Mouse (Mus musculus) gastrocnemius, postnatal 14 days (tissue): ENCODE measurements around the gene Tmem132c. TPM values are rescaled to one million over a fixed set of nuclear protein-coding genes. Genes with fewer than 3 reads are reported as not detected.

Source experiments
- DNase-seq: peaks from one replicate; pipeline ENCODE4 v3.0.0; 2021; ENCODE audit warnings: mixed read lengths
- intact Hi-C: fragments of 180-260 bp; cut with DNase I; formaldehyde crosslinking; loops from one replicate; pipeline ENCODE4 v1.15.1; 2025; ENCODE audit warnings: low total_unique reads
- total RNA-seq, 2 experiments: library from RNA; stranded (reverse); gene quantifications; 2 replicates each; pipeline ENCODE4 v1.2.3; 2021

Gene Tmem132c
- total RNA-seq, 2 experiments from 2014 or later: 0.11 to 0.43 TPM

GRCm38 (mm10) chr5:127546585-127546991 lies 305.0 kb downstream of the Tmem132c start:
- no peak for DNase-seq
- intact Hi-C loops: no loop called here

- no peak for DNase-seq
- intact Hi-C loops: no loop called here
These were observed 306.5 kb downstream of the Tmem132c start for GRCm38 (mm10) chr5:127548136-127548535.

- no peak for DNase-seq
- intact Hi-C loops: no loop called here
These were observed 319.5 kb downstream of the Tmem132c start for GRCm38 (mm10) chr5:127561086-127561485.

GRCm38 (mm10) chr5:127567165-127567741 lies 325.6 kb downstream of the Tmem132c start:
- intact Hi-C loops: no loop called here
- no peak for DNase-seq

GRCm38 (mm10) chr5:127577419-127577818 lies 335.8 kb downstream of the Tmem132c start:
- intact Hi-C loops: no loop called here
- no peak for DNase-seq

GRCm38 (mm10) chr5:127583658-127584057 lies 342.1 kb downstream of the Tmem132c start:
- intact Hi-C loops: no loop called here
- DNase-seq: no peak

GRCm38 (mm10) chr5:127587854-127588253 lies 346.2 kb downstream of the Tmem132c start:
- intact Hi-C loops: no loop called here
- DNase-seq: no peak

GRCm38 (mm10) chr5:127592406-127592805 lies 350.8 kb downstream of the Tmem132c start:
- DNase-seq: no peak
- intact Hi-C loops: no loop called here

GRCm38 (mm10) chr5:127592854-127593253 lies 351.2 kb downstream of the Tmem132c start:
- DNase-seq: no peak
- intact Hi-C loops: no loop called here

GRCm38 (mm10) chr5:127595676-127596075 lies 354.1 kb downstream of the Tmem132c start:
- DNase-seq: no peak

GRCm38 (mm10) chr5:127596862-127597261 lies 355.3 kb downstream of the Tmem132c start:
- intact Hi-C loops: no loop called here
- DNase-seq: no peak

More at GRCm38 (mm10) chr5:127595676-127596075, 354.1 kb downstream of the Tmem132c start:
- intact Hi-C loops: no loop called here

- intact Hi-C loops: no loop called here
- no peak for DNase-seq
These were observed 361.4 kb downstream of the Tmem132c start for GRCm38 (mm10) chr5:127602996-127603395.

- intact Hi-C loops: no loop called here
- no peak for DNase-seq
These were observed 365.9 kb downstream of the Tmem132c start for GRCm38 (mm10) chr5:127607507-127607906.

- intact Hi-C loops: no loop called here
- DNase-seq: no peak
These were observed 367.6 kb downstream of the Tmem132c start for GRCm38 (mm10) chr5:127609191-127609714.

- intact Hi-C loops: no loop called here
- DNase-seq: peak; percentile 38
These were observed 369.3 kb downstream of the Tmem132c start for GRCm38 (mm10) chr5:127610787-127611509.

- no peak for DNase-seq
- intact Hi-C loops: no loop called here
These were observed 370.3 kb downstream of the Tmem132c start for GRCm38 (mm10) chr5:127611881-127612280.

- intact Hi-C loops: no loop called here
- no peak for DNase-seq
These were observed 370.8 kb downstream of the Tmem132c start for GRCm38 (mm10) chr5:127612397-127612796.
